Mouse (Mus musculus): ENCODE measurements around the gene Lefty2.

DNA sequence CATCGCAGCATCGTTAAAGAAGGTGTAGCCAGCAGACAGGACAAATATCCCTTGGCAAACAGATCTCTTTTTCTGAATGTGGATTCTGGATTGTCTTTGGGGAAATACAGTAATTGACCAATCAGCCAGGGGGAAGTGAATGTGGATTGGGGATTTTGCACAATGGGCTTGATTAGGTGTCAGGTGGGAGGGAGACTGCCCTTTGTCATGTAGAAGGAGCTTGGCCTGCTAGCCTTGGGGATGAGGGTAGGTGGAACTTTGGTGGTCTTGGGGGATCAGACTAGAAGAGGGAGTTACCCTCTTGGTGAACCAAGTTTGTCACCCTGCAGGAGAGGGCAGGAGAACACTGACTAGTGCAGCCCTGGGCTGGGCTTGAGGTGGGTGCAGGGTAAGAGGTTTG lies 31.8 kb downstream of the Lefty2 start:
- no peak for TF ChIP-seq CTCF (IDR thresholded peaks at IDR 0.05 in 2 of 3, conservative IDR thresholded peaks at IDR 0.05 in 1 of 3; ENCODE audit: control insufficient read depth in 1 of 3, insufficient read depth in 1 of 3, low read depth in 2 of 3, low read length in 3 of 3, poor library complexity in 1 of 3, severe bottlenecking in 1 of 3)
- TF ChIP-seq ZMIZ1 (IDR thresholded peaks at IDR 0.05; ENCODE audit: low read depth, low read length) = no peak
- TF ChIP-seq MEF2A (IDR thresholded peaks at IDR 0.05; ENCODE audit: extremely low read depth, insufficient replicate concordance, low read depth, low read length, poor library complexity, severe bottlenecking) = no peak
- TF ChIP-seq SIN3A (IDR thresholded peaks at IDR 0.05; ENCODE audit: low read length) = no peak
- no peak for TF ChIP-seq POLR2AphosphoS5 (IDR thresholded peaks at IDR 0.05; ENCODE audit: borderline replicate concordance, low read depth, low read length)

Data from MEL (cell line).